In the genomic region with DNA sequence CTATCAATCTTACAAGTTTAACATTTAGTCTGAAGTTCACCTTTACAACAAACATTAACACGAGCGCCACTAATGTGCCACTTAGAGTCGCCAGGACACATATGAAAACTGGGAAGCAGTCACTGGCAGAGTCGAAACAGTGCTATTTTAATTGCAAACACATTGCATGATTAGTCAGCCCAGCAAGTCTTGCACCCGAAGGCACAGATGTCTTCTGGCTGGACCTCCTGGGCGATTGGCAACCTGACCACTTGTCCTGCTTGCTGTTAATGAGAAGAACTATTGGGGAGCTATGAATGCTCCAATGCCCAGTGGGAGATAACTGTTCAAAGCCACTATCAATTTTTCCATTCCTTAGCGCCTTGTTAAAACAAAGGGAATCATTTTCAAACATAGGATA, we compare ENCODE assay signal across 14 mouse cellular contexts.
A peak's percentile ranks its signal among the peaks of the same experiment; 100 is the strongest.
DNase-seq lines count a peak whose midpoint lies in the region; ATAC-seq and TF ChIP-seq lines count a peak whose summit lies in the region.
"Had no signal": no experiment of that assay in that cellular context is flagged by ENCODE, and none has a peak within 500 bp of the region (broad histone marks: within the 10 kb centered on the region; RNA-seq: fewer than 3 reads in every experiment).

No protein-coding gene starts in this region.

- DNase-seq in forebrain, embryonic 11.5 days (ENCODE audit: low spot score) = no peak
- peak; percentile 4 for DNase-seq in liver, adult 2 months (ENCODE audit: extremely low read depth, low read depth, low spot score)
- DNase-seq in forelimb bud, embryonic 11.5 days (ENCODE audit: low read depth, low spot score) = peak; percentile 47
- DNase-seq in limb, embryonic 11.5 days (ENCODE audit: low spot score) = peak; percentile 49
- no peak for DNase-seq in thymus, postnatal 14 days
- DNase-seq in spleen, postnatal 14 days (ENCODE audit: low spot score in 2 of 2) = no peak
- DNase-seq: B cell, adult 2 months; spleen, adult 18-20 months; thymus, adult 18-20 months had no signal

- WGBS in forebrain, embryonic 16.5 days = 64% methylated on average over 7 of the region's 7 CpGs
- 76% methylated on average over 7 of the region's 7 CpGs for WGBS in forebrain, embryonic 11.5 days
- WGBS in liver, adult 2 months = 77% methylated on average over 7 of the region's 7 CpGs
- WGBS in liver, embryonic 12.5 days (ENCODE audit: insufficient replicate concordance) = 64% methylated on average over 7 of the region's 7 CpGs
- 23% methylated on average over 7 of the region's 7 CpGs for whole genome bisulfite sequencing in limb, embryonic 11.5 days

- H3K27me3 ChIP-seq in forebrain, embryonic 16.5 days (replicated peaks; ENCODE audit: control insufficient read depth, insufficient read depth, low read length) = no peaks in the 10 kb centered on the region
- H3K27me3 ChIP-seq in forebrain, embryonic 11.5 days (ENCODE audit: control insufficient read depth, insufficient read depth, low read length) = no peaks in the 10 kb centered on the region
- H3K27me3 ChIP-seq in liver, adult 2 months (ENCODE audit: control insufficient read depth, insufficient read depth, low read length) = no peaks in the 10 kb centered on the region
- no peaks in the 10 kb centered on the region for H3K27me3 ChIP-seq in liver, embryonic 12.5 days (replicated peaks)
- H3K27me3 ChIP-seq in limb, embryonic 11.5 days (ENCODE audit: control insufficient read depth, insufficient read depth, low read length) = no peaks in the 10 kb centered on the region
- H3K27me3 ChIP-seq: lung, embryonic 15.5 days had no signal

- H3K79me2 ChIP-seq in liver, adult 2 months (ENCODE audit: control insufficient read depth, insufficient read depth, low read length) = no peaks in the 10 kb centered on the region

- H3K4me1 ChIP-seq in forebrain, embryonic 16.5 days (replicated peaks; ENCODE audit: control insufficient read depth, insufficient read depth, low read length) = no peaks in the 10 kb centered on the region
- H3K4me1 ChIP-seq in forebrain, embryonic 11.5 days (replicated peaks; ENCODE audit: control insufficient read depth, insufficient read depth, low read length) = no peaks in the 10 kb centered on the region
- no peaks in the 10 kb centered on the region for H3K4me1 ChIP-seq in liver, adult 2 months (ENCODE audit: control insufficient read depth, insufficient read depth, low read length)
- H3K4me1 ChIP-seq in liver, embryonic 12.5 days = no peaks in the 10 kb centered on the region
- no peaks in the 10 kb centered on the region for H3K4me1 ChIP-seq in limb, embryonic 11.5 days (ENCODE audit: control insufficient read depth, insufficient read depth, low read length)
- H3K4me1 ChIP-seq: lung, embryonic 15.5 days; midbrain, embryonic 10.5 days had no signal

- no peak for TF ChIP-seq POLR2A in liver, adult 2 months (IDR thresholded peaks at IDR 0.05; ENCODE audit: extremely low read depth, insufficient read depth, low read length)

- H3K27ac ChIP-seq in forebrain, embryonic 16.5 days (ENCODE audit: low read length) = no peak overlapping the region
- H3K27ac ChIP-seq in forebrain, embryonic 11.5 days (ENCODE audit: low read depth, low read length) = no peak overlapping the region
- no peak overlapping the region for H3K27ac ChIP-seq in liver, adult 2 months (replicated peaks; ENCODE audit: insufficient read depth, low read depth, low read length)
- no peak overlapping the region for H3K27ac ChIP-seq in liver, embryonic 12.5 days
- H3K27ac ChIP-seq in limb, embryonic 11.5 days (replicated peaks; ENCODE audit: low read depth, low read length) = no peak overlapping the region
- H3K27ac ChIP-seq: lung, embryonic 15.5 days; midbrain, embryonic 10.5 days had no signal

- no peak for TF ChIP-seq CTCF in liver, adult 2 months (IDR thresholded peaks at IDR 0.05; ENCODE audit: low read depth, low read length)

- H3K9ac ChIP-seq in forebrain, embryonic 16.5 days (replicated peaks; ENCODE audit: low read depth, low read length) = no peak overlapping the region
- H3K9ac ChIP-seq in forebrain, embryonic 11.5 days (ENCODE audit: low read length) = no peak overlapping the region
- no peak overlapping the region for H3K9ac ChIP-seq in liver, adult 2 months (ENCODE audit: low read depth, low read length)
- no peak overlapping the region for H3K9ac ChIP-seq in liver, embryonic 12.5 days
- H3K9ac ChIP-seq in limb, embryonic 11.5 days (ENCODE audit: low read length) = no peak overlapping the region
- H3K9ac ChIP-seq: lung, embryonic 15.5 days had no signal

- ATAC-seq in forebrain, embryonic 16.5 days = peak; percentile 57; the same call in 1 of the 2 replicates
- no peak for ATAC-seq in forebrain, embryonic 11.5 days (replicated peaks; ENCODE audit: low FRiP score)
- no peak for ATAC-seq in liver, embryonic 12.5 days
- ATAC-seq in limb, embryonic 11.5 days (ENCODE audit: insufficient number of reproducible peaks, low FRiP score, low TSS enrichment, low read depth) = no peak

- H3K9me3 ChIP-seq in forebrain, embryonic 16.5 days (ENCODE audit: control insufficient read depth, low read length) = no peaks in the 10 kb centered on the region
- H3K9me3 ChIP-seq in forebrain, embryonic 11.5 days (ENCODE audit: control insufficient read depth, low read length) = no peaks in the 10 kb centered on the region
- H3K9me3 ChIP-seq in liver, embryonic 12.5 days (replicated peaks) = no peaks in the 10 kb centered on the region
- H3K9me3 ChIP-seq in limb, embryonic 11.5 days (ENCODE audit: control insufficient read depth, low read length) = no peaks in the 10 kb centered on the region
- H3K9me3 ChIP-seq: lung, embryonic 15.5 days; midbrain, embryonic 10.5 days had no signal

- H3K36me3 ChIP-seq in forebrain, embryonic 16.5 days (ENCODE audit: control insufficient read depth, insufficient read depth) = no peaks in the 10 kb centered on the region
- no peaks in the 10 kb centered on the region for H3K36me3 ChIP-seq in forebrain, embryonic 11.5 days (ENCODE audit: control insufficient read depth, insufficient read depth, low read length)
- H3K36me3 ChIP-seq in liver, adult 2 months (ENCODE audit: control insufficient read depth, insufficient read depth, low read length) = no peaks in the 10 kb centered on the region
- H3K36me3 ChIP-seq in liver, embryonic 12.5 days = no peaks in the 10 kb centered on the region
- H3K36me3 ChIP-seq in limb, embryonic 11.5 days (ENCODE audit: control insufficient read depth, insufficient read depth, low read length) = no peaks in the 10 kb centered on the region
- H3K36me3 ChIP-seq: G1E; lung, embryonic 15.5 days; midbrain, embryonic 10.5 days had no signal

- no peak overlapping the region for H3K4me2 ChIP-seq in forebrain, embryonic 16.5 days (ENCODE audit: low read length)
- H3K4me2 ChIP-seq in forebrain, embryonic 11.5 days (ENCODE audit: low read depth, low read length, severe bottlenecking) = no peak overlapping the region
- no peak overlapping the region for H3K4me2 ChIP-seq in liver, embryonic 12.5 days
- no peak overlapping the region for H3K4me2 ChIP-seq in limb, embryonic 11.5 days (ENCODE audit: low read depth, severe bottlenecking)
- H3K4me2 ChIP-seq: lung, embryonic 15.5 days had no signal

- H3K4me3 ChIP-seq in forebrain, embryonic 16.5 days (replicated peaks; ENCODE audit: low read length) = no peak overlapping the region
- H3K4me3 ChIP-seq in forebrain, embryonic 11.5 days (ENCODE audit: low read depth, low read length) = no peak overlapping the region
- no peak overlapping the region for H3K4me3 ChIP-seq in liver, adult 2 months (ENCODE audit: insufficient read depth, low read depth, low read length)
- H3K4me3 ChIP-seq in liver, embryonic 12.5 days = no peak overlapping the region
- no peak overlapping the region for H3K4me3 ChIP-seq in limb, embryonic 11.5 days (ENCODE audit: low read depth, low read length)
- H3K4me3 ChIP-seq: lung, embryonic 15.5 days; midbrain, embryonic 10.5 days had no signal

Comparison
In these comparisons a context has a peak if more than half of its experiments do, and no peak if none do; other contexts are left out.
1. DNase-seq: peak in liver, adult 2 months (single experiment), forelimb bud, embryonic 11.5 days (single experiment) and limb, embryonic 11.5 days (single experiment); none in forebrain, embryonic 11.5 days (single experiment), thymus, postnatal 14 days (single experiment) and spleen, postnatal 14 days (0 of 2).